Mouse (Mus musculus) c-Kit-positive CD71-positive TER-119-negative erythroid progenitor cells, embryonic 14.5 days (primary cell): Measurements from ENCODE around the gene Simc1.

ENCODE experiments used
- DNase-seq: peaks from one replicate; pipeline ENCODE4 v3.0.0-alpha.2; 2013; ENCODE audit warnings: low read depth

Gene Simc1

DNA sequence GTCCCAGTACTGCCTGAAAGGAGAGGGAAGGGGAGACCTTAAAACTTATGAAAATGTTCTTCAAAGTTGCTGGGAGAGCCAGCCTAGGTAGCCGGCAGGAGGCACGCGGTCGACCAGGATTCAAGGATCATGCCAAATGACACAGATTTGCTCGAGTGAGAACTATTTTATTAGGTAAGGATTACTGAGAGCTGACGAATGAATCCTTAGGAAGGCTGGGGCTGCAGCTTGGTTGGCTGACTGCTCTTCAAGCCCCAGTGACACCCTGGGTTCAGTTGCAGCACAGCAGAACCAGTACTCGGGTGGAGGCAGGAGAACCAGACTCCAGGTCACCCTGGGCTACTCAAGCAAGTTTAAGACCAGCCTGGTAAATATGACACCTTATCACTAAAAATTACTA is 44.5 kb downstream of the Simc1 start:
- DNase-seq, result no peak

DNA sequence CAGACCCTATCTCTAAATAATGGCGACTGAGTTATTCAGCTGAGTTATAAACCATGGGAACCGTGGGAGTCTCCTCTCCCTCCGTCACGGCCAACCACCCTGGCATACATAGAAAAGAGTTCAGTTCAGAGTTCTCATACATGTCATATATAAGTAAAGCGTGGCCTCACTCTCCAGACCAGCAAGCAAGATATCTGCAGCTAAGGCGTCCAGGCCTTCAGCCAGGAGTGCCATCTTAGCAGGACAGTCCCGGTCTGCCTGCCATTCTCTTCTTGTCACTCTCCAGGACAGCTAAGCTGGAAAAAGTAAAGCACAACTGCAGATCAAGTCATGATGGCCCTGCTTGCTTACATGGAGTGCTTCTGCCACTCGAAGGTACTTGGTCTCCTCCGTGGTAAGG is 52.6 kb downstream of the Simc1 start:
- DNase-seq, result no peak

DNA sequence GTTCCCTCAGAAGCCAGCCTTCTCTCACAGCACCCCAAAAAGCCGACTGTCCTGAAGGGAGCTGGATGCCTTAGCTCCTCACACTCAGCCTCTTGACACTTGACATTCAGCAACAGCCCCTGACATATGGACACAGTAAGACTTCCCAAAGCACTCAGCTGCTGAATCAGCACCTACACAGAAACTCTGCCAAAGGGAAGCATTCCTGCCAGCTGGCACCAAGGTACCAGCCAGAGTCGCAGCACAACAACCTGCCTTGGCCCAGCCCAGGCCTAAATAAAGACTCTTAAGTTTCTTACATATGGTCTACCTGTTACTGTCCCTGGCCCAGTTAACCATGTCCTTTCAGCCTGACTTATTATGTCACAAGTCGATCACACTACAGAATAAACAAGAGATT is 53.2 kb downstream of the Simc1 start:
- no peak for DNase-seq

DNA sequence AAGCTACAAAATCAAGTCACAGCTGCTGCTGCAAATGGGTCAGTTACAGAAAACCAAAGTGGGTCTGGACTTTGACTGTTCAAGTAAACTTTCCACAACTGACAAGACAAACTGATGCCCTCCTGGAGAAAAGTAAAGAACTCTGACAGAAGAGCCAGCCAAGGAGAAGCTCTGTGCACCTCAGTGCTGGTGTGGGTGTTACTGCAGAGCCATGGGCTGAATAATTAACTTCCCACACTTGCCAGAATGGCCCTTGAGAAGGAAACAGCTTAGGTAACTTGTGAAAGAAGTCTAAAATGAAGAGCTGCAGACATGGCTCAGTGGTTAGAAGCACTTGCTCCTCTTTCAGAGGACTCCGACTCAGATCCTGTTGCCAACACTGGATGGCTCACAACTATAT is 54.1 kb downstream of the Simc1 start:
- no peak for DNase-seq

DNA sequence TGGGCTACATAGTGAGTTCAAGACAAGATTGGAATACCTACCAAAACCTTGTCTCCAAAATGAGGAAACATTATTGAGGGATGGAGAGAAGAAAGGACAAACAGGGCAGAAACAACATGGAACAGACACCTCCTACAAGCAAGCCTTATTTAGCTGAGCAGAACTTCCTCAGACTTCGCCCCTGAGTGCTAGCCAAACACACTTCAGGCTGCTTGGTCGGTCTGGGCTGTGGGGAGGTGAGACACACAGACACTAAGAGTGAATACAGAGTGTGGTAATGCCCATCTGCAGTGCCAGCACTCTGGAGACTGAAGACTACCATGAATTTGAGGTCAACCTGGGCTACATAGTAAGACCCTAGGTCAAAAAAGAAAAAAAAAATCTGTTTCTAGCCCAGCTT is 56.1 kb downstream of the Simc1 start:
- no peak for DNase-seq

DNA sequence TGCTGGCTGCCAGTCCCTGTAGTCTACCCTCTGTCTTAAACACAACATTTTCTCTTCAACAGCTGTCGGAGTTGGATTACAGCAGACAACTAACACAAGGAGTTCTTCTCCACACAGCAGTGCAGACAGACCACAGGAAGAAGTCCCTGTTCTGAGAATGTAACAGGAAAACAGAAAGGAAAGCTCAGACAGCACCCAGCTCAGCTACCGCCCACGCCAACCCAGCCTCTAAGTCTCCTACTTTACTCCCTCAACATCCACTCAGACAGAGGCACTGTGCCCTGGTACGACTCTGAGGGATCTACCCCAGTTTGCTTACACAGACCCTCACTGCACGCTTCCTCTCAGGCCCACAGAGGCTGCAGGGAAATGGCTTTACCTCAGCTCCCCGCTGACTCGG is 57.0 kb downstream of the Simc1 start:
- no peak for DNase-seq

DNA sequence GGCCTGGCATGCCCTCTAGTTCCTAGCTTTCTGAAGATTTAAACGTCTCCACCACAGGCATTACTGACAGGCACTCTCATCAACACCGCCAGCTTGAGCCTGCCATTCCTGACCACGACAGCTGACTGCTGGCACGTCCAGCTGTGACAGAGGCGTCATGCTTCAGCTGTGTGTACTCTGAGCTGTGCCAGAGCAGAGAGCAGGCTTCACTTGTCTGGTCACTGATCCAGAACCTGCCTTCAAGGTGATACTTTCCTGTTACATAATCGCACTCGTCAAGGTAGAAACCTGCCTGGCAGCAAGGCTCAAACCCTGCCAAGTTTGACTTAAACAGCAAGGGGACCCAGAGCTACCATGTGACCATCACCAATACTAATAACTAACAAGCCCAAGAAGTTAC is 59.0 kb downstream of the Simc1 start:
- no peak for DNase-seq

DNA sequence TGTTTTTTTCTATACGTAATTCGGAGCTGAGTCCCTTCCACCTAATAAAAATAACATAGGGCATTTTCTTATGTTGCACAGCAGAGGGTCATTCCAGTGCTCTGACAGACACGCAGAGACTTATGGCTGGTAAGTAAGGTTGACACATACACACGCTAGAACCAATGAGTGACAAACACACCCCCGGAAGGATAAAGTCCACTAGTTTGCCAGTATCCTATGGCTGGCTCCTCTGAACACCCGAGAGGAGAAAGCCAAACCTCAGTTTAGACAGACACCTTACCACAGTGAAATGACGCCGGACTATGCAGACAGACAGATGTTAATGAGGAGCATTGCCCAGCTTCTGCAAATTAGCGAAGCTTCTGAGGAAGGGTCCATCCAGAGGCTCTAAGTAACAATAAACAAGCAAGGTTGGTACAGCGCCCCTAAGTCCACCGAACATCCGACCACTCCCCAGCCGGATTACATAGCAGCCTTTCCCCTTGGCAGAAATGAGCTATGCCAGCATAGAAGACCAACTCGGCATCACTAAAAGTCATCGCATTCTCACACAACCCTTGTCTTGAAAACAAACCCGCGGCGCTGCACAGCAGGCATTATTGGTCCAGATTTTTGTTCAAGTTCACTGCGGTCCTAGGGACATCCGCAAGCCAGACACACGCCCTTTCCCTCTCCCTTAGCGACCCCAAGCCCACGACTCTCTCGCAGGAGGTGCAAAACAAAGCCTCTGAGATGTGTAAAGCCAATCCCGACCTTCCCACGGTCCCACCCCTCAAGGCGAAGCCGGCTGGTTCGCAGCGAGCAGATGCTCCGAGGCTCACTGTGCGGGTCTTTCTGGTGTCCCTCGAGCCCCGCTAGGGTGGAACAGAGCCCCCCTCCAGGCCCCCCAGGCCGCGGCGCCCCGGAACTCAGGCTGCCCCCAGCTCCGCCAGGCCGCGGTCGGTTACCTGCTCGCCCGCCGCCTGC is 60.9 kb downstream of the Simc1 start:
- no peak for DNase-seq

DNA sequence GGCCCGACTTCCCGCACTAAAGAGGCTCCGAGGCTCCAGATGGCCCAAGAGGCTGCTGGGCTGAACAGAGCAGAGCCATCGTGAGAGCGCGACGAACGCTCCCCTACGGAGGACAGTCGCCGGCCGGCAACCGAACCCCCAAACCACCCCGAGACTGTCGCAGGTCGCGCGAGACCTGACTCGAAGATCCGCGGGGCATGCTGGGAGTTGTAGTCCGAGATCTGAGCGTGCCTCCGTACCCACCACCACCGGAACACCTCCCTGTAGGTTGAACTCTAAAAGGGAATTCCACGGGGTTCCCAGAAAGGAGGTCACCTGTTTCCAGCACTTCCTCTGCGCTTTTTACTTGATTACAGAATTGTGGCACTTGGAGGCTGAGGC is 61.6 kb downstream of the Simc1 start, which contains the start of gene 4833439L19Rik:
Gene 4833439L19Rik, minus strand, starts transcription at position 235 of the 381 bp plus-strand sequence.
- DNase-seq, result peak; percentile 90

DNA sequence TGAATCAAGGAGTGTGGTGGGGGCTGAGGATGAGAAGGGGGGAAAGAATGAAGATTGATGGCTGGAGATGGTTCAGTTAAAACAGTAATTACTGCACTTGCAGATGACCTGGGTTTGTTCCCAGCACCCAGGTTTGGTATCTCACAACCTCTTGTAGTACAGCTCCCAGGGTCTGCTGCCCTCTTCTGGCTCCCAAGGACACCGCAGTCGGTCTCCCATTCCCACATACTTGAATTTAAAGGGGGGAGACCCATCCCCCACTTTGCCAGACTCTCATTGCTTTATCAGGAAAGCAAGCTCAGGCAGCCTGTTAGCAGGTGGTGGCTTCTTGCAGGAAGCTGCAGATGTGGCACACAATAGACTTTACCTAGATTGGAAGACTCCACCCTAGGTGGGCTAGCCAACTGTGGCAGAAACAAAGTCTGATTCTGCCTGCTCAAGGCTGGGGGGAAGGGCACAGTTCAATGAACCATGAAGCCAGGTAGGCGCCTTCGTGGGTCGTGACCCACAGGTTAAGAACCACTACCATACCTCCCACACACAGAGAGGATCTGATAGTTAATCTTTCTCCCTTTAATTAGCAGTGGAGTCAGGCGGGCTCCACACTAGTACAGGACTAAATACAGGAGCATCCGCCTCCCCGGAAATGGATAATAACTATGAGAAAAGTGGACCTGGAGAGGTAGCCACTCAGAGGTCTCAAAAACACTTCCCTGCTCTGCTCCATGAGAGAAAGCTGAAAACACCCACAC is 62.2 kb downstream of the Simc1 start:
- DNase-seq, result no peak

DNA sequence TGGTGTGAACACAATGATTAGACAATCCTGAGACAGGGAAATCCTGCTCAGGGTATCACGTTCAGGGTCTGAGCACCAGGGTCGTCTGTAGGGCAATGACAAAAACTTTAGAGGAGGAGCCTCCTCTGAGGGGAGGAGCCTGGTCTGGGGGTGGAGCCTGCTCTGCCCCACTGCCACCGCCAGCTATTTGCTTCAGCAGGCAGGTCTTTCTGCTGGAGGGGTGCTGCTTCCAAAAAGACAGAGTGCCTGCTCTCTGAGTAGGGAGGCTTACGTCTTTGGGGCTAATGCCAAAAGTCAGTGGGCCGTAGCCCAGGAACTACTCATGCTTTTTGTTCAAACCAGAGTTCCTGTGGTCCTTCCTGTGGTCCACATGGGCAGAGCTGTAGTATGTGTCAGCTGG is 64.8 kb downstream of the Simc1 start:
- no peak for DNase-seq

DNA sequence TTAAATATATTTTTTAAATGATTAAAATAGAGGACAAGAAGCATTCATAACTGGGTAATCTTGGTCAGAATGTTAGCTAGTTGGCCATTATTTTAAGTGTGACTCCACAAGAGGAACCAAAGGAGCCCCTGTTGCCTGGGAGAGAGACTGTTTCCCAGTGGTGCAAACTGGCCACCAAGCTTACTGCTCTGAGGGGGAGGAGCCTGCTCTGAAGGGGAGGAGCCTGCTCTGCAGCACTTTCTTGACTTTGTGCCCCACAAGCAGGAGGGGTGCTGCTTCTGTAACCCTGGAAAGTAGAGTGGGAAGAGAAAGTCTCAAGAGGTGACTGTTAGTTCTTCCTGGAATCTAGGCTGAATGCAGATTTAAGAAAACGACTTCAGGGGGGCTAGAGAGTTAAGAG is 65.7 kb downstream of the Simc1 start:
- no peak for DNase-seq

DNA sequence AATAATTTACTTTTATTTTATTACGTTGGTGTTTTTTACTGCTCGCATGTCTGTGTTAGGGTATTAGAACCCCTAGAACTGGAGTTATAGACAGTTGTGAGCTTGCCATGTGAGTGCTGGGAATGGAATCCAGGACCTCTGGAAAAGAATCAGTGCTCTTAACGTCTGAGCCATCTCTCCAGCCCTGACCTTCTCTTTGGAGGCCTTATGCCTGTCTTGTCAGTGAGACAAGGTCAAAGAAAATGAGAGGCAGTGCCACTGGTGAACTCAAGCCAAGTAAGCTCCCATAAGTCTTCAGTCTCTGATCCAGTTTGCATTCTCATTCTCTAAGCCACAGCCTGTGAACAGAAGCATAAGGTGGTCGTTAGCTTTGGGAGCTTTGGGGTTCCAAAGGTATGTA is 67.2 kb downstream of the Simc1 start:
- DNase-seq, result no peak

DNA sequence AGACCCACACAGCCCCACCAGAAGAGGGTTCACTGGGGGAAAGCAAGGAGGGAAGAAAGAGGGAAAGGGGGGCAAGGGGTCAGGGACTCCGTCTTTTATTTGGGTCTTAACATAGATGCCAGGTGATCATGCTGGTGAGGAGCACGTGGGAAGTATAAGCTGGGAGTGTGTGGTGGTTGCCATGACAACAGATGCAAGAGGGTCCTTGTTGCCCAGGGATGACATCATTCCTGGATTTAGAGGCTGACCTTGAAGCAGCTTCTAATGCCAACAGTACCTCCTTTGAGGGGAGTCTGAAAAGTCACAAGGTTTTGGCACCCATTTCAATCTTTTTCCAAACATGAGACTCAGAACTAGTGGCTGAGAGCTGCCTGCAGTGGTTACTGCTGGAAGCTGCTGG is 68.1 kb downstream of the Simc1 start:
- no peak for DNase-seq

DNA sequence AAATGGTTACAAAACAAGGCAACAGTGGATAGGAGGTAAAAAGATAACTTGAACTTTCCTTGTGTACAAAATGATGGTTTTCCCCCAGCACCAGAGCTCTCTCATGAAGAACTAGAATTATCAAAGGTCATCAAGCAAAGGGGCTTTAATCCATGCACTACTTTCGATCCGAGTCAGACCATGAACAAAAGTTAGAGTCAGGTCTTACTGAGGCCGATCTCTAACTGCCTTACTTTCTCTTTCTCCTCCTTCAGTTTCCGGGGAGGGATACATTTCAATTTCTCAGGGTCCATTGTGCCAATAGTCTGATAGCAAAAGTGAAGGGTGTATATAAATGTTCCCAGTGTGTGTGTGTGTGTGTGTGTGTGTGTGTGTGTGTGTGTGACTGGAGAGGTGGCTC is 69.0 kb downstream of the Simc1 start:
- no peak for DNase-seq

DNA sequence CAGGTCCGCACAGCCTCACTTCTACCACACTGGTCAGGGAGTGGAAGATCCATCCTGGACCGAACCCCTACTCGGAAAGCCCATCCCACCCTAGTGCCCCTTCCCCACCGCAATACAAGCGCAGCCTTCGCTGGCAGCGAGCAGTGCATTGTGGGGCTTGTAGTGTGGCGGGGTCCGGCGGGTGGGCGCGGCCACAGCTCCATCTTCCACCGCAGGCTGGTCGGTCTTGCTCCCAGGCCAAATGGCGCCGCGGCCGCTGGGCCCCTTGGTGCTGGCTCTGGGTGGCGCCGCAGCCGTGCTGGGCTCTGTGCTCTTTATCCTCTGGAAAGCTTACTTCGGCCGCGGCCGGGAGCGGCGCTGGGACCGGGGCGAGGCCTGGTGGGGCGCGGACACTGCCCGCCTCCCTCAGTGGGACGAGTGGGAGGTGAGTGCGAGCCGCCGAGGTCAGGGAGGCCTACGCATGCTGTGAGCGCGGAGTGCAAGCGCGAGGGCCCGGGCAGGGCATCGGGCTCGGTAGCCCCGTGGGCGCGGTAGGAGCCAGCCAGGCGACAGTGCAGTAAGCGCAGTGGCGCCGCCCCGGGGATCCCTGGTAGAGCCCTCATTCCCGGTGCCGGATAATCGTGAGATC is 71.4 kb downstream of the Simc1 start, which contains the start of gene Arl10:
Gene Arl10, plus strand, starts transcription at position 162 of the 628 bp plus-strand sequence.
- no peak for DNase-seq

DNA sequence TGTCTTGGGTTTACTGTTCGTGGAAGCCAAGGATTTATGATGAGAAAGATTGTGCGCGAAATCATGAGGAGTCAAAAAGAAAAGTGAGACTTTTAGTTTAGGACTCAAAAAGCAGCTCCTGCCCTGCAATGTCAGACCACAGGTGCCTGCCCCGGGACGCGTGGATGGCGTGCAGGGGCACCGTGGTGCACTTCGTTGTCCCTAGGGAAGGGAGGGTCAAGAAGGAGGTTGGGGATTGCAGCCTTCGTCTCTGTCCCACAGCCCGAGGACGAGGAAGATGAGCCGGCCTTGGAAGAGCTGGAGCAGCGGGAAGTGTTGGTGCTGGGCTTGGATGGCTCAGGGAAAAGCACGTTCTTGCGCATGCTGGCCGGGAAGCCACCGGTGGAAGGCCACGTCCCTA is 71.9 kb downstream of the Simc1 start:
- DNase-seq, result no peak

DNA sequence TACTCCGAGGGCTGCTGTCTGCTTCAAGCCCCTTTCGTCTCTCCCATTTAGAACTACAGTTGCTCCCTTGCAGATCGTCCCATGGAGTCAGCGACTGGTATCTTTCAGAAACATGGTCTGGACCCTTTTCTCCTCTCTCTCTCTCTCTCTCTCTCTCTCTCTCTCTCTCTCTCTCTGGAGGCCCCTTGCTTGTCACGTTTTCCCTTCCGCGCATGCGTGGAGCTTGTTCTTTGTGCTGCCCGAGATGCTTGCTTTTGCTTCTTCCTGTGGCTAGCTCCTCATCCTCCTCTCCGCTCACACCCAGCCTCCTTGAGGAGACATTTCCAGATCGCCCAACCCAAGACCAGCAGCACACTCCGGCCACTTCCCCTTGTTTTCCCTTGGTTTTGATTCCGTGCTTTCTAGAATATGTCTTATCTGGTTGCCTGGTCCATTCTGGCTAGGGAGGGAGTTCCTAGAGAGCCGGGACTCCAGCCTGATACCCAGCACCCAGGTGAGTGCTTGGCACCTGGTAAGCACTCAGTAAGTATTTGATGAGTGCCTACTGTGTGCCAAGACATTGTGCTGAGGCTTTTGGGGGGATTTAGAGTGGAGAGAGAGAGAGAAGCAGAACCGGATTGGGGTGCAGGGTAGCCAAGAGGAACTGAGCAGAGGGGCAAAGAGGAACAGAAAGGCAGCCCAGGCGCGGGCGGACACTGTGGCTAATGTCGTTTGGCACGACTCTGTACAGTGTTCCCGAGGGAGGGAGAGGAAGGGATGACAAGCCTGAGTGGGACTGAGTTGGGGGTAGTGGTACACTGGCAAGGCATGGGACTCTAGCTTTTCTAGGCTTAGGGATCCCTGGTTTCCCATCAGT is 74.3 kb downstream of the Simc1 start:
- DNase-seq, result no peak

DNA sequence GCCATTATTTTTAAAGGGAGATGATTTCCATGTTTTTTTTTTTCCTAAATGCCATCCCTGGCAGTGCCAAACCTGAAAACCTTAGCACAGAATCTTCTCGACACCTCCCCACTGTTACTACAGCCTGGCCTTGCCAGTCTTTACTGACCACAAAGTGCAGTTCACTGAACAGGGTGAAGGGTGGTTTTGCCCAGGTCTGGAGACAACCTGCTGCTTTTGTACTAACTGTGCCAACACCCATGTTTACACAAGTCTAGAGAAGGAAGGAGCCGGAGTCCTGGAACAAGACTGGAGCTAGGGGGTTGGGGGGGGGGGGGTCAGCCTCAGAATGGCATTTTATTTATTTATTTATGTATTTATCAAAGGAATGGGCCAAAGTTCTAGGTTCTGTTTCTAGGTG is 77.8 kb downstream of the Simc1 start:
- no peak for DNase-seq

DNA sequence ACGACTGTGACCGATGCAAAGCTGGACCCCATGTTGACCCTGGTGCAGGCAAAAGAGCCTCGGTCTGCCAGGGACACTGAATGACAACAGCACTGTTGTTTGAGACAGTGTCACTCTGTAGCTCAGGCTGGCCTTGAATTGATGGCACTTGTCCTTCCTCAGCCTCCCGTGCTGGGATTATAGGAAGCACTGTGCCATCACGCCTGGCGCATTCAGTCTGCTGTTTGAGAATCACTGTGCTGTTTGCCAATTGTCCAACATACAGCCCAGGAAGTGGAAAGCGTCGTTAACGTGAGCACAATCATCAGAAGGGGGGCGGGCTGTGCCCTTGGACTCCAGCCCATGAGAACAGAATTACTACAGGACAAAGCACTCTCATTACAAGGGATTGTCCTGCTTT is 78.5 kb downstream of the Simc1 start:
- no peak for DNase-seq

DNA sequence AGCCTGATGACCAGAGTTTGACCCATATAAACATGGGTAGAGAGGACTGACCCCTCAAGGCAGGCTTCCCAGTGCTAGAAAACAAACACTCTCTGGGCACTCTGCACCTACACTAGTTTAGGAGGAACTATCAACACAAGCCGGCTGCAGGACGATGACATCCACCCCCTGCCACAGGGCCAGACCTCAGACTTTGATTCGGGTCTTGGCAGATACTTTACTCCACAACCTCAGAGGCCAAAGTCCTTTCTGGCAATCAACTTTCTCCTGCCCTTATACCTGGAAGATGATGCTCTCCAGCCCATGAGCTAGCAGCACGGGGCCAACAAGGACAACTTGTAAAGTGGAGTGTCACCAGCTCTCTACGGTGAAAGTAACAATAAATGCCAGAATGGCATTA is 79.3 kb downstream of the Simc1 start:
- no peak for DNase-seq

DNA sequence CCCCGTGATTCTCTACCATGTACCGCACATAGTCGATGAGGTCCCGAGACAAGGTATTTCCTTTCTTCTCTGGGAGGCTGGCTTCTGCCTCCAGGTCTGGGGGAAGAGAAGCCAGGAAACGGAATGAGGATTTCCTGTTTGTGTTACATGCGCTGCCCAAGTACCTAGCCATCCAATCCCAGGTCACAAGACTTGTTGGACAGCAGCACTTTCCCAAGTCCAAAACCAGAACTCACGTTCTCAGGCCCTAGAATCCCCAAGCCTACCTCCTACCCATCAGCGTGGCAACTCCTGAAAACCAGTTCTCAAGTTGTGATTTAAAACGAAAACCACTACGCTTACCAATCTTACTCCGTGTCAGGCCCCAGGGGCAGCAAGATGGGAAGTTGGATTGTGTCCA is 82.3 kb downstream of the Simc1 start:
- DNase-seq, result no peak
